Mouse (Mus musculus): ENCODE measurements at regions not wholly inside any gene's neighbourhood (a gene's known extent, or its start where the extent isn't known, plus 50 kb on each side); places are given as distances from the start of the nearest gene placed in this dataset.

- DNase-seq (ENCODE audit: low read depth, low spot score) = no peak
These were observed 56.2 kb upstream of the Ky start for GRCm38 (mm10) chr9:102449366-102449765.

GRCm38 (mm10) chr9:102446066-102446465, 59.5 kb upstream of the Ky start:
- no peak for DNase-seq (ENCODE audit: low read depth, low spot score)

GRCm38 (mm10) chr9:102442198-102442842, 63.2 kb upstream of the Ky start:
- DNase-seq (ENCODE audit: low read depth, low spot score) = peak; percentile 41

- no peak for DNase-seq (ENCODE audit: low read depth, low spot score)
These were observed 67.9 kb upstream of the Ky start for GRCm38 (mm10) chr9:102437641-102438040.

- DNase-seq (ENCODE audit: low read depth, low spot score) = no peak
These were observed 69.2 kb upstream of the Ky start for GRCm38 (mm10) chr9:102436378-102436777.

GRCm38 (mm10) chr9:102428031-102428430, 73.5 kb upstream of the Ephb1 start:
- DNase-seq (ENCODE audit: low read depth, low spot score) = no peak

GRCm38 (mm10) chr9:102424672-102425345, 70.3 kb upstream of the Ephb1 start:
- no peak for DNase-seq (ENCODE audit: low read depth, low spot score)

GRCm38 (mm10) chr9:102423919-102424671, 69.6 kb upstream of the Ephb1 start:
- DNase-seq (ENCODE audit: low read depth, low spot score) = no peak

- no peak for DNase-seq (ENCODE audit: low read depth, low spot score)
These were observed 69.0 kb upstream of the Ephb1 start for GRCm38 (mm10) chr9:102423465-102423918.

- DNase-seq (ENCODE audit: low read depth, low spot score) = no peak
These were observed 67.3 kb upstream of the Ephb1 start for GRCm38 (mm10) chr9:102421826-102422225.

- DNase-seq (ENCODE audit: low read depth, low spot score) = no peak
These were observed 65.7 kb upstream of the Ephb1 start for GRCm38 (mm10) chr9:102420196-102420595.

- no peak for DNase-seq (ENCODE audit: low read depth, low spot score)
These were observed 59.1 kb upstream of the Ephb1 start for GRCm38 (mm10) chr9:102413631-102414030.

- DNase-seq (ENCODE audit: low read depth, low spot score) = no peak
These were observed 56.2 kb upstream of the Ephb1 start for GRCm38 (mm10) chr9:102410666-102411065.

- no peak for DNase-seq (ENCODE audit: low read depth, low spot score)
These were observed 51.5 kb upstream of the Ephb1 start for GRCm38 (mm10) chr9:102406017-102406416.
